In genomic region chr17:53387581-53388473, GRCm38 (mm10) we compare ENCODE assay signal across 10 mouse cellular contexts.
DNase-seq lines count a peak whose midpoint lies in the region; ATAC-seq and TF ChIP-seq lines count a peak whose summit lies in the region.
"Had no signal": no experiment of that assay in that cellular context is flagged by ENCODE, and none has a peak within 500 bp of the region (broad histone marks: within the 10 kb centered on the region; RNA-seq: fewer than 3 reads in every experiment).

No protein-coding gene starts in this region.

- WGBS in kidney, postnatal 0 days, result 40% methylated on average over 6 of the region's 6 CpGs
- 44% methylated on average over 6 of the region's 6 CpGs for WGBS in kidney, embryonic 16.5 days
- 54% methylated on average over 6 of the region's 6 CpGs for WGBS in midbrain, embryonic 12.5 days

- peak; percentile 69 for DNase-seq in kidney, postnatal 0 days (ENCODE audit: low spot score)
- DNase-seq in ES-CJ7 (ENCODE audit: low read depth, low spot score), result peak; percentile 25
- no peak for DNase-seq in right cerebral cortex, postnatal 14 days
- DNase-seq in urinary bladder, adult 2 months (ENCODE audit: low spot score), result no peak
- DNase-seq in ovary, adult 18-20 months (ENCODE audit: low spot score), result no peak

- no peaks in the 10 kb centered on the region for H3K9me3 ChIP-seq in kidney, postnatal 0 days (replicated peaks; ENCODE audit: low read length)
- H3K9me3 ChIP-seq in kidney, embryonic 16.5 days (ENCODE audit: low read length), result no peaks in the 10 kb centered on the region
- no peaks in the 10 kb centered on the region for H3K9me3 ChIP-seq in midbrain, embryonic 12.5 days
- H3K9me3 ChIP-seq: heart, embryonic 15.5 days; liver, embryonic 15.5 days had no signal

- TF ChIP-seq POLR2A in cortical plate, adult 2 months (IDR thresholded peaks at IDR 0.05; ENCODE audit: extremely low read depth, insufficient read depth, low read length), result no peak

- no peak overlapping the region for H3K4me3 ChIP-seq in kidney, postnatal 0 days (replicated peaks; ENCODE audit: low read depth, low read length)
- no peak overlapping the region for H3K4me3 ChIP-seq in kidney, embryonic 16.5 days (ENCODE audit: low read length)
- H3K4me3 ChIP-seq in cortical plate, adult 2 months (ENCODE audit: insufficient read depth, low read length), result no peak overlapping the region
- no peak overlapping the region for H3K4me3 ChIP-seq in midbrain, embryonic 12.5 days
- H3K4me3 ChIP-seq: heart, embryonic 15.5 days; liver, embryonic 15.5 days had no signal

- no peak overlapping the region for H3K9ac ChIP-seq in kidney, postnatal 0 days (ENCODE audit: low read depth, low read length)
- no peak overlapping the region for H3K9ac ChIP-seq in kidney, embryonic 16.5 days (replicated peaks; ENCODE audit: low read length)
- H3K9ac ChIP-seq in midbrain, embryonic 12.5 days (replicated peaks), result no peak overlapping the region
- H3K9ac ChIP-seq: heart, embryonic 15.5 days; liver, embryonic 15.5 days had no signal

- H3K4me1 ChIP-seq in kidney, postnatal 0 days (replicated peaks; ENCODE audit: insufficient read depth, low read length), result no peaks in the 10 kb centered on the region
- H3K4me1 ChIP-seq in kidney, embryonic 16.5 days (ENCODE audit: insufficient read depth, low read length), result no peaks in the 10 kb centered on the region
- H3K4me1 ChIP-seq in cortical plate, adult 2 months (ENCODE audit: control insufficient read depth, insufficient read depth, low read length), result no peaks in the 10 kb centered on the region
- H3K4me1 ChIP-seq in midbrain, embryonic 12.5 days, result no peaks in the 10 kb centered on the region
- H3K4me1 ChIP-seq: heart, embryonic 15.5 days; liver, embryonic 15.5 days had no signal

- H3K4me2 ChIP-seq in kidney, postnatal 0 days (ENCODE audit: low read length), result no peak overlapping the region
- H3K4me2 ChIP-seq in kidney, embryonic 16.5 days (replicated peaks; ENCODE audit: low read depth, low read length), result no peak overlapping the region
- H3K4me2 ChIP-seq in midbrain, embryonic 12.5 days (replicated peaks), result no peak overlapping the region
- H3K4me2 ChIP-seq: heart, embryonic 15.5 days; liver, embryonic 15.5 days had no signal

- no peak overlapping the region for H3K27ac ChIP-seq in kidney, postnatal 0 days
- no peak overlapping the region for H3K27ac ChIP-seq in kidney, embryonic 16.5 days (ENCODE audit: low read length)
- no peak overlapping the region for H3K27ac ChIP-seq in cortical plate, adult 2 months (ENCODE audit: insufficient read depth, low read length)
- H3K27ac ChIP-seq in midbrain, embryonic 12.5 days (replicated peaks), result no peak overlapping the region
- H3K27ac ChIP-seq: heart, embryonic 15.5 days; liver, embryonic 15.5 days had no signal

- H3K36me3 ChIP-seq in kidney, postnatal 0 days (ENCODE audit: insufficient read depth, low read length), result no peaks in the 10 kb centered on the region
- H3K36me3 ChIP-seq in kidney, embryonic 16.5 days (ENCODE audit: insufficient read depth, low read length), result no peaks in the 10 kb centered on the region
- no peaks in the 10 kb centered on the region for H3K36me3 ChIP-seq in midbrain, embryonic 12.5 days
- H3K36me3 ChIP-seq: heart, embryonic 15.5 days; liver, embryonic 15.5 days had no signal

- no peaks in the 10 kb centered on the region for H3K27me3 ChIP-seq in kidney, postnatal 0 days (ENCODE audit: insufficient read depth, low read length)
- no peaks in the 10 kb centered on the region for H3K27me3 ChIP-seq in kidney, embryonic 16.5 days (ENCODE audit: insufficient read depth, low read length)
- no peaks in the 10 kb centered on the region for H3K27me3 ChIP-seq in midbrain, embryonic 12.5 days
- H3K27me3 ChIP-seq: heart, embryonic 15.5 days; liver, embryonic 15.5 days had no signal

- peak; percentile 74 for TF ChIP-seq CTCF in kidney, postnatal 0 days (IDR thresholded peaks at IDR 0.05; ENCODE audit: low read depth)
- peak; percentile 29; the same call in 1 of the 2 replicates for TF ChIP-seq CTCF in cortical plate, adult 2 months (IDR thresholded peaks at IDR 0.05; ENCODE audit: extremely low read depth, insufficient read depth, low read length)

- no peak for ATAC-seq in kidney, postnatal 0 days (replicated peaks; ENCODE audit: low FRiP score, low read depth)
- no peak for ATAC-seq in kidney, embryonic 16.5 days (ENCODE audit: low FRiP score, low TSS enrichment)
- peak; percentile 85 for ATAC-seq in midbrain, embryonic 12.5 days (ENCODE audit: low FRiP score, low read depth)

Comparison
In these comparisons a context has a peak if more than half of its experiments do, and no peak if none do; other contexts are left out.
1. DNase-seq: peak in kidney, postnatal 0 days (single experiment) and ES-CJ7 (single experiment); none in right cerebral cortex, postnatal 14 days (single experiment), urinary bladder, adult 2 months (single experiment) and ovary, adult 18-20 months (single experiment).